18 mouse cellular contexts compared by ENCODE assay signal in the genomic region with DNA sequence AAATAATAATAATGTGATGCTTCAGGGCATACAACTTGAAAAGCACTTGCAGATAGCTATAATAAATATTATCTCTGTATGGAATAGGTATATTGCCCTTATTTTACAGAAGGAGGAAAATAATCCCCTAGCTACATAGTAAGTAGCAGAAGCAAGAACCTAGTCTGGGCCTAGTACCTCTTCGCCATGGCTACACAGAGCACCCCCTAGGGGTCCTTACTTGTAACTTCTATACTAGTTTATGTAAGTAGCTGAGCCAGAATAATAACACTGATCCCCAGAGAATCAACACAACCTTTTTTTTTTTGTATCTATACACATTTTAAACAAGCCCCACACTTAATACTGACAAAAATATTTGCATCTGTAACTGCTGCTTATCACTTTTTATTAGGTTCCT. TPM values are rescaled to one million over a fixed set of nuclear protein-coding genes. Genes with fewer than 3 reads are reported as not detected.
A peak's percentile ranks its signal among the peaks of the same experiment; 100 is the strongest.
DNase-seq lines count a peak whose midpoint lies in the region; ATAC-seq and TF ChIP-seq lines count a peak whose summit lies in the region.
"Had no signal": no experiment of that assay in that cellular context is flagged by ENCODE, and none has a peak within 500 bp of the region (broad histone marks: within the 10 kb centered on the region; RNA-seq: fewer than 3 reads in every experiment).

No protein-coding gene starts in this region.

- no peak overlapping the region for H3K4me2 ChIP-seq in hindbrain, postnatal 0 days (ENCODE audit: low read depth, low read length)
- H3K4me2 ChIP-seq in neural tube, embryonic 15.5 days = no peak overlapping the region
- H3K4me2 ChIP-seq: lung, embryonic 15.5 days had no signal

- peak; percentile 23; the same call in 1 of the 2 replicates for TF ChIP-seq CTCF in gastrocnemius, adult 2 months (IDR thresholded peaks at IDR 0.05)
- TF ChIP-seq CTCF in MEL (IDR thresholded peaks at IDR 0.05 in 2 of 3, conservative IDR thresholded peaks at IDR 0.05 in 1 of 3; ENCODE audit: control insufficient read depth in 1 of 3, insufficient read depth in 1 of 3, low read depth in 2 of 3, low read length in 3 of 3, poor library complexity in 1 of 3, severe bottlenecking in 1 of 3) = peak; percentile 14 to 45 (median 34); a peak in 3 of 6 replicates
- TF ChIP-seq CTCF in hindbrain, postnatal 0 days (IDR thresholded peaks at IDR 0.05; ENCODE audit: low read depth) = no peak
- no peak for TF ChIP-seq CTCF in lung, adult 2 months (IDR thresholded peaks at IDR 0.05; ENCODE audit: insufficient read depth, low read length)

- no peak overlapping the region for H3K4me3 ChIP-seq in gastrocnemius, adult 2 months
- no peak overlapping the region for H3K4me3 ChIP-seq in MEL (ENCODE audit: control insufficient read depth in 1 of 2, insufficient read depth in 1 of 2, low read depth in 2 of 2, low read length in 2 of 2)
- H3K4me3 ChIP-seq in hindbrain, postnatal 0 days (ENCODE audit: low read length) = no peak overlapping the region
- no peak overlapping the region for H3K4me3 ChIP-seq in lung, adult 2 months (replicated peaks; ENCODE audit: extremely low read depth, low read depth, low read length)
- no peak overlapping the region for H3K4me3 ChIP-seq in neural tube, embryonic 15.5 days (replicated peaks)
- H3K4me3 ChIP-seq: forebrain, embryonic 10.5 days; lung, embryonic 15.5 days; megakaryocyte, embryonic 14.5 days had no signal

- H3K9me3 ChIP-seq in MEL (replicated peaks; ENCODE audit: insufficient read depth, low read length) = no peaks in the 10 kb centered on the region
- no peaks in the 10 kb centered on the region for H3K9me3 ChIP-seq in hindbrain, postnatal 0 days (ENCODE audit: low read length)
- no peaks in the 10 kb centered on the region for H3K9me3 ChIP-seq in neural tube, embryonic 15.5 days (replicated peaks)
- H3K9me3 ChIP-seq: forebrain, embryonic 10.5 days; lung, embryonic 15.5 days had no signal

- no peaks in the 10 kb centered on the region for H3K79me2 ChIP-seq in MEL (ENCODE audit: control insufficient read depth, insufficient read depth, low read length, poor library complexity)

- 60% methylated on average over 1 of the region's 1 CpGs for WGBS in hindbrain, postnatal 0 days
- 47% methylated on average over 1 of the region's 1 CpGs for WGBS in lung, adult 2 months
- 60% methylated on average over 1 of the region's 1 CpGs for WGBS in neural tube, embryonic 15.5 days

- intact Hi-C loops in gastrocnemius, adult 2 months (cut with DNase I) = no loop called here

- peak; percentile 66 to 75; a peak in 3 of 4 replicates for ATAC-seq in hematopoietic stem cell, adult 5-6 weeks (replicated peaks in 1 of 2; ENCODE audit: insufficient read depth in 1 of 2, low FRiP score in 2 of 2, low TSS enrichment in 1 of 2, low read depth in 1 of 2, poor library complexity in 2 of 2, severe bottlenecking in 2 of 2)
- no peak for ATAC-seq in hindbrain, postnatal 0 days
- ATAC-seq in neural tube, embryonic 15.5 days (ENCODE audit: low FRiP score) = no peak
- ATAC-seq: activated CD4-positive, CD25-positive, alpha-beta regulatory T cell, adult 4 months; inflammation-experienced regulatory T-cells, adult 6 months had no signal

- no peak for DNase-seq in gastrocnemius, adult 2 months
- DNase-seq in gastrocnemius, adult 18-20 months (ENCODE audit: low spot score) = no peak
- peak; percentile 10 for DNase-seq in 3T3-L1 (ENCODE audit: low read depth, low spot score)
- peak; percentile 40 for DNase-seq in MEL (ENCODE audit: low read depth, low spot score)
- no peak for DNase-seq in hindbrain, postnatal 0 days (ENCODE audit: low spot score)
- DNase-seq in lung, adult 2 months = no peak
- DNase-seq: adrenal gland, postnatal 36 days; cerebellum, adult 9-10 months; kidney, adult 8-10 months; kidney, postnatal 36 days; thymus, adult 18-20 months had no signal

- no peak overlapping the region for H3K27ac ChIP-seq in gastrocnemius, adult 2 months
- H3K27ac ChIP-seq in MEL (ENCODE audit: control insufficient read depth, low read depth, low read length) = no peak overlapping the region
- no peak overlapping the region for H3K27ac ChIP-seq in hindbrain, postnatal 0 days
- H3K27ac ChIP-seq in neural tube, embryonic 15.5 days (replicated peaks) = no peak overlapping the region
- H3K27ac ChIP-seq: forebrain, embryonic 10.5 days; lung, embryonic 15.5 days had no signal

- TF ChIP-seq EP300 in MEL (IDR thresholded peaks at IDR 0.05; ENCODE audit: low read depth in 1 of 2, low read length in 2 of 2) = no peak

- H3K36me3 ChIP-seq in MEL (ENCODE audit: control insufficient read depth in 1 of 2, insufficient read depth in 2 of 2, low read length in 2 of 2) = peaks cover 0 to 4% of the 10 kb centered on the region in 2 experiments; a peak in 2 of 4 replicates
- H3K36me3 ChIP-seq in hindbrain, postnatal 0 days (ENCODE audit: insufficient read depth, low read length) = no peaks in the 10 kb centered on the region
- no peaks in the 10 kb centered on the region for H3K36me3 ChIP-seq in neural tube, embryonic 15.5 days
- H3K36me3 ChIP-seq: forebrain, embryonic 10.5 days; lung, embryonic 15.5 days had no signal

- TF ChIP-seq POLR2A in MEL (IDR thresholded peaks at IDR 0.05; ENCODE audit: control insufficient read depth in 1 of 2, insufficient read depth in 1 of 2, low read depth in 1 of 2, low read length in 2 of 2, poor library complexity in 1 of 2) = no peak
- TF ChIP-seq POLR2A in lung, adult 2 months (IDR thresholded peaks at IDR 0.05; ENCODE audit: borderline replicate concordance, extremely low read depth, low read depth, low read length) = no peak

- H3K4me1 ChIP-seq in MEL (ENCODE audit: control insufficient read depth in 1 of 2, insufficient read depth in 2 of 2, low read length in 2 of 2) = peaks cover 0 to 4% of the 10 kb centered on the region in 2 experiments; a peak in 2 of 4 replicates
- H3K4me1 ChIP-seq in hindbrain, postnatal 0 days (ENCODE audit: insufficient read depth, low read length) = no peaks in the 10 kb centered on the region
- H3K4me1 ChIP-seq in lung, adult 2 months (ENCODE audit: control insufficient read depth, insufficient read depth, low read length) = no peaks in the 10 kb centered on the region
- H3K4me1 ChIP-seq in neural tube, embryonic 15.5 days = no peaks in the 10 kb centered on the region
- H3K4me1 ChIP-seq: forebrain, embryonic 10.5 days; lung, embryonic 15.5 days had no signal

- no peaks in the 10 kb centered on the region for H3K27me3 ChIP-seq in MEL (ENCODE audit: control insufficient read depth in 1 of 2, insufficient read depth in 2 of 2, low read length in 2 of 2)
- no peaks in the 10 kb centered on the region for H3K27me3 ChIP-seq in hindbrain, postnatal 0 days (ENCODE audit: insufficient read depth, low read length)
- no peaks in the 10 kb centered on the region for H3K27me3 ChIP-seq in neural tube, embryonic 15.5 days (replicated peaks)
- H3K27me3 ChIP-seq: lung, embryonic 15.5 days; megakaryocyte, embryonic 14.5 days had no signal

- peak; percentile 5 for TF ChIP-seq RAD21 in MEL (IDR thresholded peaks at IDR 0.05; ENCODE audit: low read depth, low read length)

- no peak overlapping the region for H3K9ac ChIP-seq in MEL (ENCODE audit: control insufficient read depth, low read depth, low read length, poor library complexity, severe bottlenecking)
- no peak overlapping the region for H3K9ac ChIP-seq in hindbrain, postnatal 0 days (replicated peaks; ENCODE audit: low read length)
- no peak overlapping the region for H3K9ac ChIP-seq in neural tube, embryonic 15.5 days (replicated peaks)
- H3K9ac ChIP-seq: lung, embryonic 15.5 days had no signal

TF ChIP-seq in MEL, 35 proteins besides CTCF, POLR2A, EP300 and RAD21:
- TF ChIP-seq SMC3 (IDR thresholded peaks at IDR 0.05; ENCODE audit: low read depth, low read length) (peak; percentile 19; the same call in 1 of the 2 replicates), CHD2 (IDR thresholded peaks at IDR 0.05; ENCODE audit: low read length) (no peak)

RNA-seq across cellular contexts. Expression of gene Ndufb6, which starts 55.6 kb away (rescaled TPM):
- total RNA-seq in gastrocnemius, adult 2 months (2021) = 100 to 1,000 TPM; 249 to 333 TPM
- 100 to 1,000 TPM; 251 to 279 TPM for total RNA-seq in gastrocnemius, adult 18-20 months (2021)
- total RNA-seq in MEL (2012; rRNA removed) = 225 and 229 TPM in 2 replicates
- polyA plus RNA-seq in MEL (2012; ENCODE audit: insufficient read depth in 1 of 2, insufficient read length in 2 of 2, low read depth in 1 of 2, low replicate concordance in 2 of 2, missing spikeins in 1 of 2) = 100 to 1,000 TPM in 1 of 2 experiments, not detected in 1; 146 TPM
- total RNA-seq in hematopoietic stem cell, adult 5-6 weeks (2017) = 43.8 and 50.3 TPM in 2 replicates
- total RNA-seq in hindbrain, postnatal 0 days (2014; rRNA removed) = 180 TPM in 2 replicates
- 453 and 456 TPM in 2 replicates for polyA plus RNA-seq in hindbrain, postnatal 0 days (2015; fragmentation: Nextera tagmentation; extraction: Ambion mirVana)
- polyA plus RNA-seq in lung, adult 2 months (2012; rRNA removed) = 58.8 and 59.3 TPM in 2 replicates
- polyA plus RNA-seq in neural tube, embryonic 15.5 days (2015; fragmentation: Nextera tagmentation; extraction: Ambion mirVana) = 380 and 437 TPM in 2 replicates

Comparison
In these comparisons a context has a peak if more than half of its experiments do, and no peak if none do; other contexts are left out.
1. DNase-seq: peak in 3T3-L1 (single experiment) and MEL (single experiment); none in gastrocnemius, adult 2 months (single experiment), gastrocnemius, adult 18-20 months (single experiment), hindbrain, postnatal 0 days (single experiment) and lung, adult 2 months (single experiment).
2. CTCF ChIP-seq: peak in gastrocnemius, adult 2 months (single experiment) and MEL (3 of 3); none in hindbrain, postnatal 0 days (single experiment) and lung, adult 2 months (single experiment).
3. ATAC-seq: peak in hematopoietic stem cell, adult 5-6 weeks (2 of 2); none in hindbrain, postnatal 0 days (single experiment) and neural tube, embryonic 15.5 days (single experiment).